Mouse (Mus musculus) layer of hippocampus, postnatal 25 days (tissue): ENCODE measurements at regions not wholly inside any gene's neighbourhood (a gene's known extent, or its start where the extent isn't known, plus 50 kb on each side); places are given as distances from the start of the nearest gene placed in this dataset.

ENCODE experiments used
- DNase-seq, 2 experiments: peaks; one replicate each; pipeline ENCODE4 v3.0.0; 2022; ENCODE audit warnings: mixed read lengths in 2 of 2, low spot score in 1 of 2; ENCODE audit errors: extremely low spot score in 1 of 2

DNA sequence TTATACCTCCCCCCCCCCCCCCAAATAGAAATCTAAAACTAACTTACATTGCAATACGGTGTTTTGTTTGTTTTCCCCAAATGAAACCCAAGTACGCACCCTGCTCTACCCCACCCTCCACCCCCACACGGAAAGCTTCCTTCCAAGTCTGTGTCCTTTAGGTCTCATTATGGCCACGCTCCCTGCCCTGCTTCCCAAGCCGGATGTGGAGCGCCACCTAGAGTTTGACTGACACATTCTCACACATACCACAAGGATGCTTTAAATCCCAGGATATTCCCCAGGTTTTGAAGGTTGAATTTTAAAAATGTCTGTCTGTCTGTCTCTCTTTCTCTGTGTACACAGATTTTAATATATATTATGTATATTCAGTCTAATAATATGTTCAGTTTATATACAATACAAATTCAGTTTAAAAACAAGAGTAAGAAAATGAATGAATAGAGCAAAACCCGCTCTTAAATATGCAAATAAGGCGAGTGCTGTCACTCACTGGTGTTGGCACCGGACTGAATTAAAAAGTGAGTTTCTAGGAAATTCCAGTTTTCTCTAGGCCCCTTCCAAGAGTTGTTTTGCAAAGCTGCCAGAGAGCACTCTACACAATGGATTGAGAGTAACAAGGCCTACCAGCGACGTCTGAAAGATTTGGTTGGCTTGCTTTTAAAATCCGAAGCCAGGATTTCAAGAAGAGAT is 190.9 kb upstream of the Hmga2 start:
- peak in 1 of 2 experiments; percentile 61 for DNase-seq

DNA sequence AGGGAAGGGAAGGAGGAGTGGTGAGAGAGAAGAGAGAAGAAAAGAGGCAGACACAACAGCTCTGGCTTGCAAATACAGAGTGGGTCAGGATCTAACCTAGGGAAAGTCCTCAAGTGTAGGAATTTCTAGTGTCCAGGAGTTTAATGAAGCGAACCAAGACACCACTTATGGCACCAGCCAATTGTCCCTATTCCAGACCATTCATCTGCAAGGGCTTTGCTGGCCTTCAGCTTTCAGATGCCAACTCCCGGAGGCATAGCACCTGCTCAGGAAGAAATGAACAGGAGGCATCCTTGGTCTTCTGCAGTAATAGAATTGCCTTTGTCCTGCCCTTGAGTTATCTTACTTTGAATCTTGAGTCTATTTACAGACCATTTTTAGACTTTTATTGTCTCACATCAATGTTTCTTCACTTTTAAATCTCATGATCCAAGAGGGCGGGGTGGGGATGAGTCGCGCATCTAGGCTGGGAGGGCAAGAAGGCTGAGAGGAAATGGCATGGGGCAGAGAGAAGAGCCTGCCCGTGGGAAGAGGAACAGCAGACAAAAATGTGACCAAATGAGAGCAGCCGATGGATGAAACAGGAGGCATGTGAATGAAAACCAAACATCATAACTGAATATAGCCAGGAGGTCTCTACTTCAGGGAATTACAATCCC is 190.1 kb upstream of the Hmga2 start:
- DNase-seq = no peak

DNA sequence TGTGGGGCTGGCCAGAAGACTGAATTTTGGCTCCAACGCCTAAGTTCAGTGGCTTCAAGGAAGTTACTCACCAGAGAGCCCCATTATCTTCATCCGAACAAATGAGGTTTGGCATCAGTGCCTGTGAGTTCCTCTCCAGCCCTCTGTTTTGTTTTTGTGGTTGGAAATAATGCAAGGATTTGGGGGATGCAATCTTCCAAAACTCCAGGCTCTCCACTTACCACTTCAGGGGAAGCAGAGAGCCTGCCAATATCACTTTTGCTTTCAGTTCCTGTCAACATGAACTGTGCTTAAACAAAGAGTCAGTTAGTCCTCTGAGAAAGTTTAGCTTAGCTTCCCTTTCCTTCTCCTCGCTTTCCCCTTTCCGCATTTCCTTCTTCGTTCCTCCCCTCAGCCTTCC is 189.4 kb upstream of the Hmga2 start:
- no peak for DNase-seq

DNA sequence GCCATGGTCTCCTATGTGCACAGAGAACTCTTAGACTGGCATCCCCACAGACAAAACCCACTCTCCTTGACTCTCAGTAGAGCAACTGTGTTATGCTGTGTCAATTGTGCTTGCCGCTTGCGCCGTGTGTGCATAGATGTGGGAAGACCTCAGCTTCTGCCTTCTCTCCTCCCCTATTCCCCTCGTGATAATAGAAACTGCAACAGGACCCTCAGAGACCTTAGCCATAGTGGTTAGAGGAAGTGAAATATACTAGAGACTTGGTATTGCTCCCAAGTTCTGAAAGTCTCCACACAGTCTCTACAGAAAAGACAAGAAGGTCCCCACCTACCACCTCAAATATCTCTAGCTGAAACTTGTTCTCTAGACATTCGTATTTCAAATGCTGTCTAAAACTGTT is 188.2 kb upstream of the Hmga2 start:
- DNase-seq = no peak

DNA sequence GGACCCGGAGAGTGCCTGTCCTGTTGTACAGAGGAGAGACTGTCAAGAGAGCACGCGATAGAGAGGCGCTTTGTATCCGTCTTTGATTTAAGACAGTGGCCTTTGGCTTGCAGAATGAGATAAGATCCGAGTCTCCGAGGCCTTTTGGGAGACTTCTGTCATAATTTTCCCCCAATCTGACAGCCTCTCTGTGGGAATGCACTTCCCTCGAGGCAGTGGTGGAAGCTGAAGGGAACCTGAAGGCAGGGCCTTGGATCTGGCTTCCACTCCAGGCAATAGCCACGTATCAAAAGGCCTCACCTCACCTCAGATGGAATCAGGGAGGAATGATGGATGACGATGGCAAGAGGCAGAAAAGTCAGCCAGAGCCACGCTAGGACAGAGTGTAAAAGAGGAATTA is 187.1 kb upstream of the Hmga2 start:
- no peak for DNase-seq

DNA sequence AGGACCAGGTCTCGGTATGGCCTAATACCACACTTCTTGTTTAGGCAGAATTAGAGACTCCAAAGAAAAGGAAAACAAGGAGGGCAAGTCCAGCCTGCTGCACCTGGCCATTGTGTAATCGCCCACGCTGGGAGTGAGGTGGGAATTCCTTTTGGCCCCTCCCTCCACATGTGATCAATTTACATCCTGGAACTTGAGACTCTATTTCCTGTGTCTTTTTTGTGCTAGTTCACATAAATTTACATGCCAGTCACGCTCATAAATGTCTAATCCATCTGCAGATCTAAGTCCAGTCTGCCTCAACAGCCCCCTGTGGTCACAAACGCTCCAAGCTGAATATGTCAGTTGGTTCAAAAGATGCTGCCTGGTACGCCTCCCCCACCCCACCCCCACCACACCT is 184.2 kb upstream of the Hmga2 start:
- DNase-seq = no peak

- DNase-seq = peak in 1 of 2 experiments; percentile 7
Measured at GRCm38 (mm10) chr10:120655238-120655931, 179.1 kb upstream of the Hmga2 start.

GRCm38 (mm10) chr10:120652525-120653215 is 176.4 kb upstream of the Hmga2 start:
- DNase-seq = no peak

GRCm38 (mm10) chr10:120651845-120652244 is 175.6 kb upstream of the Hmga2 start:
- no peak for DNase-seq

GRCm38 (mm10) chr10:120650336-120650735 is 174.1 kb upstream of the Hmga2 start:
- no peak for DNase-seq

- DNase-seq = no peak
Measured at GRCm38 (mm10) chr10:120648741-120649140, 172.5 kb upstream of the Hmga2 start.

DNA sequence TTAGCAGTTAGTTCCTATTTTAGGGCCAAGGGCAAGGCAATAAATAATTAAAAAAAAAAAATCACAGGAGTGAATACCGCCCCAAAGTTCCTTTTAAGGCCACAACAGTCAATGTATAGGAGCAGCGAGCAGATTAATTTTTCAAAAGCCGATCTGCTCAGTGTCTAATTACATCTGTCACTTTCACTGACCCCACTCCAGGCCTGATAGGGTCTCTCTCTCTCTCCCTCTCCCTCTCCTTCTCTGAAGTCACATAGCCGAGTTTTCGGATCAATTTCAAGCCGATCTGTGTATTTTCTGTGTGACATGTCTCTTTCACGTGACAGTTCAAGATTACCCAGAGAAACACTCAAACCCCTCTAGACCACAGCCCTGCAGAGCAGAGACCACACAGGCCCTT is 171.8 kb upstream of the Hmga2 start:
- no peak for DNase-seq

DNA sequence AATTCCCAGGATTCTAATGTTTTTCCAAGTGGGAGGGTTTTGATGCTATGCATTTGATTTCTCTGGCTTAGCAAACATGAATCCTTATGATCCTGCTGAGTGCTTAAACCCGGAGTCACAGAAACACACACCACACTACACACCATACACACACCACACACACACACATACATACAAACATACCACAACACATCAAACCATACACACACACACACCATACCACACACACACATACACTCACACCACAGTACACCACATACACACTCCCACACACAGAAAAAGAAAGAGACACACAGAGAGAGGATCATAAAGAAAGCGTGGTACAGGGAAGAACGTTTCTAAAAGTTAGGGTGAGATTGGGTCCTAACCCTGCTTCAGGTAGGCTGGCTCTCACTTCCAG is 171.1 kb upstream of the Hmga2 start:
- no peak for DNase-seq

- peak in 1 of 2 experiments; percentile 8 for DNase-seq
Measured at GRCm38 (mm10) chr10:120646862-120647311, 170.6 kb upstream of the Hmga2 start.

DNA sequence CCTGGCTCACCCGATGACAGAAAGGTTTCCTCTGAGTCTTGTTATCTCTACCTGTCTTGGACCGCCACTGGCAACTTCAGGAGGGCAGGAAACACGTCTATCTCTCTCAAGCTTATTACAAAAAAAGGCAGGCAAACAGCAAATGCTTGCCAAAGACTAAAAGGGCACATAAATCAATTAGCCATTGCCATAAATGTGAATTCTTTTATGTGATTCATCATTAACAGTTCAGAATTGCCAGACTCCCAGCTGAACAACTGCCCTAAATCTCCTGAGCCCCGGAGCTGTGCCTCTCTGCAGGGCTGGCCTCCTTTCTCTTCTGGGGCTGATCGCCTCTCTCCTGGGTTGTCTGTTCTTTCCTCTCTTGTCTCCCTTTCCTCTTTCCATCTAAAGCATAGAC is 164.6 kb upstream of the Hmga2 start:
- no peak for DNase-seq

GRCm38 (mm10) chr10:120638316-120638715 is 162.0 kb upstream of the Hmga2 start:
- no peak for DNase-seq

- no peak for DNase-seq
Measured at GRCm38 (mm10) chr10:120635818-120636543, 159.7 kb upstream of the Hmga2 start.

- DNase-seq = no peak
Measured at GRCm38 (mm10) chr10:120635194-120635593, 158.9 kb upstream of the Hmga2 start.

- DNase-seq = no peak
Measured at GRCm38 (mm10) chr10:120632071-120632470, 155.8 kb upstream of the Hmga2 start.

DNA sequence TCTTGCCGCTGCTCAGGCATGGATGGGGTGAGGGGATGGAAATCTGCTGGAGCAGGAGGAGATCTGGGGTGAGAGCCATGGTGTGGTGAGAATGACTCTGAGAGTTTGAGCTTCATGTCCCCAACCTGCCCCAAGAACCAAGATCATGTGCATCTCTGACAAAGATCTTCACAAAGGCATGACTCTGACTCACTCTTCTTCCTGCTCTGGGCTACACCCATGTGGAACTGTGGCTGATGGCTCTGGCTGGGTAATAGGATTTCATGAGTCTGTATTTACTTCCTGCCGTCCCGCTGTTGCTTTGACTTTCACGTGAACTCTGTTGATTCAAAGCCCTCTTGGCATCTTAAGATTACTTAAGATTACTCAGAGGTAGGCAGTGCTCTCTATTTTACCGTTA is 151.8 kb upstream of the Hmga2 start:
- DNase-seq = no peak
